Mouse (Mus musculus): ENCODE data around the gene 1700113H08Rik.

- no peak for TF ChIP-seq CTCF (IDR thresholded peaks at IDR 0.05; ENCODE audit: extremely low read depth, insufficient read depth, insufficient read length, insufficient replicate concordance)
- no peak for TF ChIP-seq POLR2A (IDR thresholded peaks at IDR 0.05; ENCODE audit: low read depth, low read length)
These were observed 42.8 kb downstream of the 1700113H08Rik start for GRCm38 (mm10) chr10:87100668-87101067.

All from spleen, adult 2 months (tissue).